Mouse (Mus musculus) CH12.LX (cell line): Measurements from ENCODE around the gene Abhd2. TPM values are rescaled to one million over a fixed set of nuclear protein-coding genes. Genes with fewer than 3 reads are reported as not detected.

Experiments used
- DNase-seq: peaks from one replicate; pipeline ENCODE4 v3.0.0-alpha.2; 2013; ENCODE audit errors: extremely low read depth
- H3K27ac ChIP-seq: 2 replicates; pipeline ENCODE4 v1.5.1; 2012; ENCODE audit warnings: low read depth, mild to moderate bottlenecking, control low read depth, moderate library complexity; ENCODE audit not compliant: insufficient read depth
- H3K27me3 ChIP-seq: replicated peaks from 2 replicates; pipeline ENCODE3; 2012; ENCODE audit warnings: inconsistent platforms
- H3K36me3 ChIP-seq, 2 experiments: replicated peaks in 1 of 2; 2 replicates each; pipeline versions ENCODE3 to v1.6.1; 2012; ENCODE audit warnings: inconsistent platforms in 1 of 2, low read length in 1 of 2, mild to moderate bottlenecking in 1 of 2, mixed read lengths in 1 of 2, moderate library complexity in 1 of 2; ENCODE audit not compliant: control insufficient read depth in 1 of 2, insufficient read depth in 1 of 2
- H3K4me1 ChIP-seq, 2 experiments: 2 replicates each; pipeline ENCODE4 v1.6.1; 2012; ENCODE audit warnings: inconsistent platforms in 1 of 2, moderate library complexity in 1 of 2; ENCODE audit not compliant: insufficient read depth in 2 of 2, control insufficient read depth in 1 of 2
- H3K4me2 ChIP-seq: 2 replicates; pipeline ENCODE4 v1.6.1; 2012; ENCODE audit warnings: low read depth, mild to moderate bottlenecking, control low read depth; ENCODE audit not compliant: poor library complexity, insufficient read depth, severe bottlenecking
- H3K4me3 ChIP-seq, 3 experiments: fragments of 150-350 bp in 1 of 3; sonication (generic) in 1 of 3; replicated peaks in 1 of 3; 2 replicates each; pipeline versions ENCODE3 to v1.5.1; 2011 to 2012; ENCODE audit warnings: low read depth in 2 of 3, low read length in 2 of 3, mild to moderate bottlenecking in 2 of 3, moderate library complexity in 2 of 3, control low read depth in 1 of 3, improper control_type of control experiment in 1 of 3, inconsistent platforms in 1 of 3, mixed read lengths in 1 of 3; ENCODE audit not compliant: poor library complexity in 1 of 3
- H3K79me2 ChIP-seq: replicated peaks from 2 replicates; pipeline ENCODE4 v1.6.1; 2012; ENCODE audit warnings: mild to moderate bottlenecking, moderate library complexity; ENCODE audit not compliant: control insufficient read depth, poor library complexity, insufficient read depth, severe bottlenecking; ENCODE audit errors: extremely low read depth
- H3K9ac ChIP-seq: 2 replicates; pipeline ENCODE4 v1.6.1; 2012; ENCODE audit warnings: low read depth, mild to moderate bottlenecking, control low read depth, moderate library complexity; ENCODE audit not compliant: insufficient read depth
- H3K9me3 ChIP-seq: replicated peaks from 2 replicates; pipeline ENCODE3; 2012; ENCODE audit warnings: low read length, inconsistent platforms, mixed read lengths
- CHD1 ChIP-seq: IDR thresholded peaks from 2 replicates; pipeline ENCODE4 v1.6.1; 2012; ENCODE audit warnings: low read depth, low read length, improper control_type of control experiment, inconsistent platforms
- ELF1 ChIP-seq: IDR thresholded peaks from 2 replicates; pipeline ENCODE4 v1.6.1; 2014; ENCODE audit warnings: low read depth, mild to moderate bottlenecking, inconsistent platforms, low read length, improper control_type of control experiment
- GABPA ChIP-seq: IDR thresholded peaks from 2 replicates; pipeline ENCODE4 v1.6.1; 2012; ENCODE audit warnings: low read depth, low read length, improper control_type of control experiment, inconsistent platforms; ENCODE audit not compliant: insufficient replicate concordance
- JUN ChIP-seq: IDR thresholded peaks from 2 replicates; pipeline ENCODE4 v1.6.1; 2011; ENCODE audit warnings: low read depth, mild to moderate bottlenecking, low read length, improper control_type of control experiment, moderate library complexity; ENCODE audit not compliant: insufficient read depth
- JUND ChIP-seq: conservative IDR thresholded peaks from 2 replicates; pipeline ENCODE4 v1.6.1; 2011; ENCODE audit warnings: low read depth, low read length, improper control_type of control experiment
- KAT2A ChIP-seq: IDR thresholded peaks from 2 replicates; pipeline ENCODE4 v1.6.1; 2012; ENCODE audit warnings: low read length, improper control_type of control experiment, inconsistent platforms; ENCODE audit not compliant: insufficient replicate concordance
- MAX ChIP-seq: IDR thresholded peaks from 2 replicates; pipeline ENCODE4 v1.6.1; 2011; ENCODE audit warnings: low read length, improper control_type of control experiment
- MEF2A ChIP-seq: IDR thresholded peaks from 2 replicates; pipeline ENCODE4 v1.6.1; 2014; ENCODE audit warnings: low read depth, mild to moderate bottlenecking, inconsistent platforms, low read length, improper control_type of control experiment, borderline replicate concordance
- NELFE ChIP-seq: IDR thresholded peaks from 2 replicates; pipeline ENCODE4 v1.6.1; 2011; ENCODE audit warnings: low read depth, low read length, improper control_type of control experiment
- PAX5 ChIP-seq: IDR thresholded peaks from 2 replicates; pipeline ENCODE4 v1.6.1; 2012; ENCODE audit warnings: low read length, inconsistent platforms, mixed read lengths
- POLR2AphosphoS2 ChIP-seq: IDR thresholded peaks from 2 replicates; pipeline ENCODE4 v1.6.1; 2011; ENCODE audit warnings: low read depth, low read length, improper control_type of control experiment
- RCOR1 ChIP-seq: conservative IDR thresholded peaks from 2 replicates; pipeline ENCODE4 v1.6.1; 2012; ENCODE audit warnings: low read depth, mild to moderate bottlenecking, inconsistent platforms, low read length, improper control_type of control experiment
- SMC3 ChIP-seq: IDR thresholded peaks from 2 replicates; pipeline ENCODE4 v1.6.1; 2011; ENCODE audit warnings: low read depth, low read length, improper control_type of control experiment
- TCF12 ChIP-seq: IDR thresholded peaks from 2 replicates; pipeline ENCODE4 v1.6.1; 2014; ENCODE audit warnings: low read depth, mild to moderate bottlenecking, inconsistent platforms, low read length, improper control_type of control experiment
- UBTF ChIP-seq: IDR thresholded peaks from 2 replicates; pipeline ENCODE4 v1.6.1; 2012; ENCODE audit warnings: low read depth, mild to moderate bottlenecking, inconsistent platforms, low read length, improper control_type of control experiment, moderate library complexity
- USF1 ChIP-seq: IDR thresholded peaks from 2 replicates; pipeline ENCODE4 v1.6.1; 2014; ENCODE audit warnings: low read depth, mild to moderate bottlenecking, inconsistent platforms, low read length, improper control_type of control experiment
- USF2 ChIP-seq: conservative IDR thresholded peaks from 2 replicates; pipeline ENCODE4 v1.6.1; 2011; ENCODE audit warnings: low read depth, low read length, improper control_type of control experiment
- ZMIZ1 ChIP-seq: IDR thresholded peaks from 2 replicates; pipeline ENCODE4 v1.6.1; 2012; ENCODE audit warnings: low read depth, mild to moderate bottlenecking, inconsistent platforms, low read length, improper control_type of control experiment
- dilution Hi-C: fragments of 300-500 bp; cut with MboI; formaldehyde crosslinking; loops from 2 replicates; pipeline ENCODE4 v1.14.3; 2020; ENCODE audit warnings: low sequenced_read_pairs; ENCODE audit not compliant: extremely low pct_unique_long_range_greater_than_20kb, extremely low pct_ligation_motif_present
- in situ Hi-C: fragments of 300-500 bp; cut with MboI; formaldehyde crosslinking; loops from 3 replicates; pipeline ENCODE4 v1.14.3; 2019; ENCODE audit warnings: low sequenced_read_pairs, low pct_ligation_motif_present, low pct_unique_long_range_greater_than_20kb, mixed read lengths
- polyA plus RNA-seq: library from polyadenylated mRNA; unstranded; fragments of >175 nt; gene quantifications from 2 replicates; pipeline ENCODE4 v1.2.1, GENCODE M21; 2012; ENCODE audit warnings: low read depth; ENCODE audit not compliant: insufficient read length
- total RNA-seq, 2 experiments: library from RNA; depleted of rRNA; stranded (reverse); fragments of 300-350 nt in 1 of 2; fragments of >200 nt in 1 of 2; gene quantifications; 2 replicates each; pipeline ENCODE4 v1.2.3; 2012 to 2014

The Abhd2 gene
- total and polyA plus RNA-seq, 3 experiments: 6.0 to 15.4 (median 9.9) TPM

DNA sequence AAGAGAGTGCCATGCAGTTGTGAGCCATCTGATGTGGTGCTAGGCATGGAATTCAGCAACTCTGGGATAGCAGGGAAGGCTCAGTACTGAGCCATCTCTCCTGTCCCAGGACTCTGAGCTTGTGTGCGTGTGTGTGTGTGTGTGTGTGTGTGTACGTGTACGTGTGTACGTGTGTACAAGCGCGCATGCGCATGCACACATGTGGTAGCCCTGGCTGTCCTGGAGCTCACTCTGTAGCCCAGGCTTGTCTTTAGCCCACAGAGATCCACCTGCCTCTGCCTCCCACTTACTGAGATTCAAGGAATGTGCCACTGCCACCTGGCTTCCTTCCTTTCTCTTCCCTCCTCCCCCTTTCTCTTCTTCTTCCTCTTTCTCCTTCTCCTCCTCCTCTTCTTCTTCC, 120.9 kb downstream of the Abhd2 start:
- H3K4me1 ChIP-seq: peaks cover 4 to 30% of the 10 kb centered on the region in 2 experiments
- no peaks in the 10 kb centered on the region for H3K27me3 ChIP-seq
- in situ Hi-C loops: no loop called here
- H3K9ac ChIP-seq: no peak overlapping the region
- H3K79me2 ChIP-seq: no peaks in the 10 kb centered on the region
- H3K27ac ChIP-seq: no peak overlapping the region
- DNase-seq: no peak
- H3K4me2 ChIP-seq: no peak overlapping the region
- H3K4me3 ChIP-seq: no peak overlapping the region
- dilution Hi-C loops: no loop called here
- TF ChIP-seq RCOR1: no peak
- TF ChIP-seq ELF1: no peak
- TF ChIP-seq NELFE: no peak
- peaks cover 7 to 39% of the 10 kb centered on the region in 2 experiments for H3K36me3 ChIP-seq
- no peaks in the 10 kb centered on the region for H3K9me3 ChIP-seq

DNA sequence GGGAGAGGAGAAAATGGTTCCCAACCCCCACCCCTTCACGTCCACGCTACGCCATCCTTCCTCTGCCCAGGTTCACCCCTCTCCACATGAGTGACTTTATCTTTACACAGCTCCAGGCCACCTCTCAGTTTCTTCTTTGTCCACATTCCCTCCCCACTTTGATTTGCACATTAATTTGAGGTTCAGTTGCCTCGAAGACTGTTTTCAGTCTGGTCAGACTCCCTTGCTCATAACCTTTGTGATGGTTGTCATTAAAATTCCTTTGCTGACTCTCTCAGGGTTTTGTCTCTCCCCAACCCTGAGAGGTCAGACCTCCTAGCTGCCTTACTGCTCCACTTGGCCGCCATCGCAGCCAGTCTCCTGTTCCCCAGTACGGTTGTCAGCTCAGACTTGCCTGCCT, 121.7 kb downstream of the Abhd2 start:
- TF ChIP-seq MAX (no peak), ZMIZ1 (no peak), GABPA (no peak), JUN (no peak), MEF2A (no peak), CHD1 (no peak), USF2 (no peak), KAT2A (no peak), POLR2AphosphoS2 (no peak), NELFE (no peak), TCF12 (no peak), SMC3 (no peak), USF1 (no peak), PAX5 (no peak), UBTF (no peak), JUND (no peak), ELF1 (no peak)
- TF ChIP-seq, all 38 proteins: peak for 0
- Histone ChIP-seq H3K9ac (no peak overlapping the region), H3K4me3 (no peak overlapping the region), H3K79me2 (no peaks in the 10 kb centered on the region), H3K4me1 (peaks cover 4 to 25% of the 10 kb centered on the region in 2 experiments), H3K27me3 (no peaks in the 10 kb centered on the region), H3K4me2 (no peak overlapping the region), H3K27ac (no peak overlapping the region), H3K9me3 (no peaks in the 10 kb centered on the region), H3K36me3 (peaks cover 7 to 44% of the 10 kb centered on the region in 2 experiments)
- dilution Hi-C loops: no loop called here
- in situ Hi-C loops: no loop called here
- no peak for DNase-seq
